Mouse (Mus musculus): Measurements from ENCODE around the gene Nmnat2.

The Nmnat2 gene

GRCm38 (mm10) chr1:153002295-153003050, 47.7 kb downstream of the Nmnat2 start:
- DNase-seq (ENCODE audit: low read depth, low spot score) = no peak

GRCm38 (mm10) chr1:153004472-153004871, 49.7 kb downstream of the Nmnat2 start:
- H3K27me3 ChIP-seq (ENCODE audit: control insufficient read depth, insufficient read depth, low read length, poor library complexity, severe bottlenecking) = no peaks in the 10 kb centered on the region; the same call in 1 of the 2 replicates
- DNase-seq (ENCODE audit: low read depth, low spot score) = no peak
- H3K36me3 ChIP-seq (ENCODE audit: control insufficient read depth, insufficient read depth, low read length, poor library complexity, severe bottlenecking) = no peaks in the 10 kb centered on the region

More at GRCm38 (mm10) chr1:153002295-153003050, 47.7 kb downstream of the Nmnat2 start:
- no peaks in the 10 kb centered on the region; the same call in 1 of the 2 replicates for H3K27me3 ChIP-seq (ENCODE audit: control insufficient read depth, insufficient read depth, low read length, poor library complexity, severe bottlenecking)
- H3K36me3 ChIP-seq (ENCODE audit: control insufficient read depth, insufficient read depth, low read length, poor library complexity, severe bottlenecking) = no peaks in the 10 kb centered on the region

- H3K36me3 ChIP-seq (ENCODE audit: control insufficient read depth, insufficient read depth, low read length, poor library complexity, severe bottlenecking) = no peaks in the 10 kb centered on the region
- no peaks in the 10 kb centered on the region for H3K27me3 ChIP-seq (ENCODE audit: control insufficient read depth, insufficient read depth, low read length, poor library complexity, severe bottlenecking)
- no peak for DNase-seq (ENCODE audit: low read depth, low spot score)
Measured at GRCm38 (mm10) chr1:153006054-153006453, 51.3 kb downstream of the Nmnat2 start.

GRCm38 (mm10) chr1:153006761-153007160, 52.0 kb downstream of the Nmnat2 start:
- Histone ChIP-seq H3K27me3 (ENCODE audit: control insufficient read depth, insufficient read depth, low read length, poor library complexity, severe bottlenecking) (no peaks in the 10 kb centered on the region), H3K36me3 (ENCODE audit: control insufficient read depth, insufficient read depth, low read length, poor library complexity, severe bottlenecking) (no peaks in the 10 kb centered on the region)
- DNase-seq (ENCODE audit: low read depth, low spot score) = no peak

GRCm38 (mm10) chr1:153007292-153007691, 52.5 kb downstream of the Nmnat2 start:
- no peak for DNase-seq (ENCODE audit: low read depth, low spot score)
- Histone ChIP-seq H3K36me3 (ENCODE audit: control insufficient read depth, insufficient read depth, low read length, poor library complexity, severe bottlenecking) (no peaks in the 10 kb centered on the region), H3K27me3 (ENCODE audit: control insufficient read depth, insufficient read depth, low read length, poor library complexity, severe bottlenecking) (no peaks in the 10 kb centered on the region)

GRCm38 (mm10) chr1:153007824-153008223, 53.0 kb downstream of the Nmnat2 start:
- Histone ChIP-seq H3K36me3 (ENCODE audit: control insufficient read depth, insufficient read depth, low read length, poor library complexity, severe bottlenecking) (no peaks in the 10 kb centered on the region), H3K27me3 (ENCODE audit: control insufficient read depth, insufficient read depth, low read length, poor library complexity, severe bottlenecking) (no peaks in the 10 kb centered on the region)
- no peak for DNase-seq (ENCODE audit: low read depth, low spot score)

GRCm38 (mm10) chr1:153009338-153009737, 54.5 kb downstream of the Nmnat2 start:
- Histone ChIP-seq H3K36me3 (ENCODE audit: control insufficient read depth, insufficient read depth, low read length, poor library complexity, severe bottlenecking) (no peaks in the 10 kb centered on the region), H3K27me3 (ENCODE audit: control insufficient read depth, insufficient read depth, low read length, poor library complexity, severe bottlenecking) (no peaks in the 10 kb centered on the region)
- DNase-seq (ENCODE audit: low read depth, low spot score) = no peak

GRCm38 (mm10) chr1:153010353-153011351, 55.9 kb downstream of the Nmnat2 start:
- Histone ChIP-seq H3K27me3 (ENCODE audit: control insufficient read depth, insufficient read depth, low read length, poor library complexity, severe bottlenecking) (no peaks in the 10 kb centered on the region), H3K36me3 (ENCODE audit: control insufficient read depth, insufficient read depth, low read length, poor library complexity, severe bottlenecking) (no peaks in the 10 kb centered on the region)
- DNase-seq (ENCODE audit: low read depth, low spot score) = no peak

- no peaks in the 10 kb centered on the region for H3K36me3 ChIP-seq (ENCODE audit: control insufficient read depth, insufficient read depth, low read length, poor library complexity, severe bottlenecking)
- H3K27me3 ChIP-seq (ENCODE audit: control insufficient read depth, insufficient read depth, low read length, poor library complexity, severe bottlenecking) = no peaks in the 10 kb centered on the region
- no peak for DNase-seq (ENCODE audit: low read depth, low spot score)
Measured at GRCm38 (mm10) chr1:153011544-153011943, 56.8 kb downstream of the Nmnat2 start.

- no peak for DNase-seq (ENCODE audit: low read depth, low spot score)
Measured at GRCm38 (mm10) chr1:153013541-153014288, 58.9 kb downstream of the Nmnat2 start.

GRCm38 (mm10) chr1:153014431-153015186, 59.8 kb downstream of the Nmnat2 start:
- H3K36me3 ChIP-seq (ENCODE audit: control insufficient read depth, insufficient read depth, low read length, poor library complexity, severe bottlenecking) = no peaks in the 10 kb centered on the region
- no peak for DNase-seq (ENCODE audit: low read depth, low spot score)

More at GRCm38 (mm10) chr1:153013541-153014288, 58.9 kb downstream of the Nmnat2 start:
- H3K36me3 ChIP-seq (ENCODE audit: control insufficient read depth, insufficient read depth, low read length, poor library complexity, severe bottlenecking) = no peaks in the 10 kb centered on the region
- no peaks in the 10 kb centered on the region for H3K27me3 ChIP-seq (ENCODE audit: control insufficient read depth, insufficient read depth, low read length, poor library complexity, severe bottlenecking)

GRCm38 (mm10) chr1:153016465-153017163, 61.8 kb downstream of the Nmnat2 start:
- Histone ChIP-seq H3K27me3 (ENCODE audit: control insufficient read depth, insufficient read depth, low read length, poor library complexity, severe bottlenecking) (no peaks in the 10 kb centered on the region), H3K36me3 (ENCODE audit: control insufficient read depth, insufficient read depth, low read length, poor library complexity, severe bottlenecking) (no peaks in the 10 kb centered on the region)
- DNase-seq (ENCODE audit: low read depth, low spot score) = no peak

More at GRCm38 (mm10) chr1:153014431-153015186, 59.8 kb downstream of the Nmnat2 start:
- H3K27me3 ChIP-seq (ENCODE audit: control insufficient read depth, insufficient read depth, low read length, poor library complexity, severe bottlenecking) = no peaks in the 10 kb centered on the region

GRCm38 (mm10) chr1:153019128-153019527, 64.3 kb downstream of the Nmnat2 start:
- H3K27me3 ChIP-seq (ENCODE audit: control insufficient read depth, insufficient read depth, low read length, poor library complexity, severe bottlenecking) = no peaks in the 10 kb centered on the region
- H3K36me3 ChIP-seq (ENCODE audit: control insufficient read depth, insufficient read depth, low read length, poor library complexity, severe bottlenecking) = no peaks in the 10 kb centered on the region
- DNase-seq (ENCODE audit: low read depth, low spot score) = no peak

Data from splenic B cell, adult 2 months (primary cell).